Mouse (Mus musculus) neural tube, embryonic 11.5 days (tissue): ENCODE results near the gene Bola2. TPM values are rescaled to one million over a fixed set of nuclear protein-coding genes. Genes with fewer than 3 reads are reported as not detected.

Experiments used
- ATAC-seq: fragments of 200-750 bp; cut with Nextera tagmentation; 2 replicates; pipeline ENCODE4 v1.8.0; 2017; ENCODE audit warnings: moderate number of reproducible peaks, mild to moderate bottlenecking, moderate TSS enrichment, moderate library complexity; ENCODE audit not compliant: insufficient read depth, low FRiP score, low TSS enrichment
- DNase-seq: peaks from one replicate; pipeline ENCODE4 v3.0.0-alpha.2; 2015; ENCODE audit warnings: low spot score
- H3K27ac ChIP-seq: fragments of 300-500 bp; sonication (generic); 2 replicates; pipeline ENCODE4 v1.5.1; 2014; ENCODE audit warnings: low read depth, mild to moderate bottlenecking, low read length
- H3K27me3 ChIP-seq: fragments of 300-500 bp; sonication (generic); 2 replicates; pipeline ENCODE4 v1.6.1; 2014; ENCODE audit warnings: mild to moderate bottlenecking, low read length, mixed read lengths; ENCODE audit not compliant: control insufficient read depth, insufficient read depth
- H3K36me3 ChIP-seq: fragments of 300-500 bp; sonication (generic); 2 replicates; pipeline ENCODE4 v1.6.1; 2014; ENCODE audit warnings: mild to moderate bottlenecking, low read length, moderate library complexity, mixed read lengths; ENCODE audit not compliant: control insufficient read depth, insufficient read depth
- H3K4me1 ChIP-seq: fragments of 300-500 bp; sonication (generic); 2 replicates; pipeline ENCODE4 v1.6.1; 2014; ENCODE audit warnings: low read length, mixed read lengths; ENCODE audit not compliant: control insufficient read depth, insufficient read depth
- H3K4me2 ChIP-seq: fragments of 300-500 bp; sonication (generic); 2 replicates; pipeline ENCODE4 v1.6.1; 2014; ENCODE audit warnings: low read depth, mild to moderate bottlenecking, moderate library complexity
- H3K4me3 ChIP-seq: fragments of 300-500 bp; sonication (generic); 2 replicates; pipeline ENCODE4 v1.5.1; 2014; ENCODE audit warnings: low read depth, low read length
- H3K9ac ChIP-seq: fragments of 300-500 bp; sonication (generic); 2 replicates; pipeline ENCODE4 v1.6.1; 2014; ENCODE audit warnings: mild to moderate bottlenecking, low read length
- H3K9me3 ChIP-seq: fragments of 300-500 bp; sonication (generic); 2 replicates; pipeline ENCODE4 v1.6.1; 2016; ENCODE audit warnings: low read length; ENCODE audit not compliant: control insufficient read depth
- WGBS: fragments of 180-500 bp; shearing (Covaris S2); extraction: QIAGEN DNeasy Blood & Tissue Kit; methylation state at CpG from one replicate; pipeline ENCODE4 v1.1.7; 2014; 5-methylcytosine and 5-hydroxymethylcytosine counted together
- polyA plus RNA-seq: library from polyadenylated mRNA; unstranded; fragments of >200 nt; fragmentation: Nextera tagmentation; extraction: Ambion mirVana; gene quantifications from 2 replicates; pipeline ENCODE4 v1.2.1, GENCODE M21; 2014

The Bola2 gene
- polyA plus RNA-seq, 1 experiment from 2014 or later: 159 TPM

DNA sequence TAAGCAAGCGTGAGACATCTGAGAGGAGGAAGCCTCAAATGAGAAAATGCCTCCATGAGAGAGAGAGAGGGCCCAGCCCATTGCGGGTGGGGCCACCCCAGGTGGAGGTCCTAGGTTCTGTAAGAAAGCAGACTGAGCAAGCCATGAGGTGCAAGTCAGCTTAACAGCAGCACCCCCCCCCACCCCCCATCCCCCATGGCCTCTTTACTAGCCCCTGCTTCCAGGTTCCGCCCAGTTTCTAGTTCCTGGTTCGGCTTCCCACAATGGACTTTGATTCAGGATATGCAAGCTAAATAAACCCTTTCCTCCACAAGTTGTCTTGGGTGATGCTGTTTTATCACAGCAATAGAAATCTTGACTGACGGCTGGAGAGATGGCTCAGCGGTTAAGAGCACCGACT lies 53.6 kb downstream of the Bola2 start:
- no peaks in the 10 kb centered on the region for H3K9me3 ChIP-seq
- DNase-seq (no peak), ATAC-seq (no peak)
- H3K36me3 ChIP-seq: no peaks in the 10 kb centered on the region
- H3K9ac ChIP-seq: no peak overlapping the region
- H3K4me3 ChIP-seq: no peak overlapping the region
- H3K27ac ChIP-seq: no peak overlapping the region
- H3K4me1 ChIP-seq: no peaks in the 10 kb centered on the region
- 77% methylated on average over 7 of the region's 7 CpGs for WGBS
- H3K27me3 ChIP-seq: no peaks in the 10 kb centered on the region
- no peak overlapping the region for H3K4me2 ChIP-seq

Other genes starting within 250 kb of the Bola2 start
- gene Atp2a1, start 232.3 kb upstream of the Bola2 start, polyA plus RNA-seq: 19.0 and 20.1 TPM in 2 replicates
- gene Sh2b1, start 220.0 kb upstream of the Bola2 start, polyA plus RNA-seq: 51.5 and 55.5 TPM in 2 replicates
- 160 and 167 TPM in 2 replicates for gene Tufm, start 208.0 kb upstream of the Bola2 start, polyA plus RNA-seq
- 62.2 and 64.2 TPM in 2 replicates for gene Atxn2l, start 192.0 kb upstream of the Bola2 start, polyA plus RNA-seq
- 188 and 191 TPM in 2 replicates for gene Eif3c, start 129.0 kb upstream of the Bola2 start, polyA plus RNA-seq
- 0.54 and 0.60 TPM in 2 replicates for gene Apobr, start 110.5 kb upstream of the Bola2 start, polyA plus RNA-seq
- 19.8 and 21.7 TPM in 2 replicates for gene Cln3, start 109.6 kb upstream of the Bola2 start, polyA plus RNA-seq
- not detected in 2 replicates for gene Il27, start 100.5 kb upstream of the Bola2 start, polyA plus RNA-seq
- 1.1 and 1.4 TPM in 2 replicates for gene Nupr1, start 64.5 kb upstream of the Bola2 start, polyA plus RNA-seq
- 47.8 and 63.1 TPM in 2 replicates for gene Sgf29, start 46.1 kb upstream of the Bola2 start, polyA plus RNA-seq
- gene Sult1a1, start 19.0 kb upstream of the Bola2 start, polyA plus RNA-seq: not detected in 2 replicates
- gene Slx1b, start 383 bp downstream of the Bola2 start, polyA plus RNA-seq: 10.6 and 11.7 TPM in 2 replicates
- 50.6 and 52.5 TPM in 2 replicates for gene Coro1a, start 12.4 kb downstream of the Bola2 start, polyA plus RNA-seq
- gene Mapk3, start 64.2 kb downstream of the Bola2 start, polyA plus RNA-seq: 55.3 and 58.0 TPM in 2 replicates
- 1.2 and 1.5 TPM in 2 replicates for gene Gdpd3, start 70.9 kb downstream of the Bola2 start, polyA plus RNA-seq
- gene Ypel3, start 81.6 kb downstream of the Bola2 start, polyA plus RNA-seq: 115 and 121 TPM in 2 replicates
- gene Tbx6, start 86.1 kb downstream of the Bola2 start, polyA plus RNA-seq: 0.38 and 0.64 TPM in 2 replicates
- 318 and 344 TPM in 2 replicates for gene Ppp4c, start 97.1 kb downstream of the Bola2 start, polyA plus RNA-seq
- gene Fam57b, start 102.3 kb downstream of the Bola2 start, polyA plus RNA-seq: 14.3 and 14.4 TPM in 2 replicates
- not detected in 2 replicates for gene 4930451I11Rik, start 136.2 kb downstream of the Bola2 start, polyA plus RNA-seq
- gene Doc2a, start 152.0 kb downstream of the Bola2 start, polyA plus RNA-seq: 4.4 and 5.6 TPM in 2 replicates
- 21.0 and 23.4 TPM in 2 replicates for gene Hirip3, start 166.6 kb downstream of the Bola2 start, polyA plus RNA-seq
- 91.8 and 96.3 TPM in 2 replicates for gene Ino80e, start 167.0 kb downstream of the Bola2 start, polyA plus RNA-seq
- 33.2 and 34.0 TPM in 2 replicates for gene Taok2, start 189.3 kb downstream of the Bola2 start, polyA plus RNA-seq
- 19.7 and 20.0 TPM in 2 replicates for gene Tmem219, start 227.5 kb downstream of the Bola2 start, polyA plus RNA-seq
- gene Kctd13, start 233.5 kb downstream of the Bola2 start, polyA plus RNA-seq: 33.4 and 35.6 TPM in 2 replicates